Mouse (Mus musculus) olfactory bulb, adult 2 months (tissue): ENCODE data around the gene Atg14.

ENCODE experiments used
- CTCF ChIP-seq: fragments of 200-500 bp; IDR thresholded peaks from 2 replicates; pipeline ENCODE4 v1.5.1; 2012; ENCODE audit warnings: low read depth, mild to moderate bottlenecking, low read length, moderate library complexity; ENCODE audit not compliant: insufficient read depth
- POLR2A ChIP-seq: fragments of 200-500 bp; IDR thresholded peaks from 2 replicates; pipeline ENCODE4 v1.6.1; 2012; ENCODE audit warnings: mild to moderate bottlenecking, low read depth, low read length, moderate library complexity; ENCODE audit not compliant: insufficient read depth

- no peak for TF ChIP-seq CTCF
- no peak for TF ChIP-seq POLR2A
These were observed 7.6 kb upstream of the Atg14 start for GRCm38 (mm10) chr14:47578086-47578485.
